Mouse (Mus musculus): ENCODE results near the gene Ttc7. TPM values are rescaled to one million over a fixed set of nuclear protein-coding genes. Genes with fewer than 3 reads are reported as not detected.

Gene Ttc7
- polyA plus RNA-seq, 1 experiment, result 15.8 TPM

DNA sequence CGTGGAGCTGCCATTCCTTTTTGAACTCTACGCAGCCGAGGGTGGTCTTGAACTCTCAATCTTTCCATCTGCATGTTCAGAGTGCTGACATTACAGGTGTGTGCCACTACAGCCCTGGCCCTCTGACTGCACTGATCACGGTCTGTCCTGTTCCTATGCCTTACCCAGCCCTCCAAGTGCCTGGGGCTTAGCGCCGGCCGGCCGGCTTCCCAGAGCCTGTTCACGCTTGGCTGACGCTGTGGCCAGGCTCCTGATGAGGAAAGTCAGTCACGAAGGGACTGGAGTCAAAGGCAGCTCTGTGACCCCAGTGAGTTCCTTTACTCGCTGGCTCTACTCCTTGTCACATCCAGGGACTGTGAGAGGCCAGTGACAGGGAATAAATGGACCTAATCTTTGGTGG, 29.7 kb downstream of the Ttc7 start:
- Histone ChIP-seq H3K4me1 (ENCODE audit: control insufficient read depth, insufficient read depth, low read length) (no peaks in the 10 kb centered on the region), H3K4me3 (ENCODE audit: insufficient read depth, low read length) (no peak overlapping the region), H3K27ac (ENCODE audit: insufficient read depth, low read length) (no peak overlapping the region)
- TF ChIP-seq POLR2A (IDR thresholded peaks at IDR 0.05; ENCODE audit: low read depth, low read length) (no peak), CTCF (IDR thresholded peaks at IDR 0.05; ENCODE audit: borderline replicate concordance, insufficient read depth, low read length) (no peak)

DNA sequence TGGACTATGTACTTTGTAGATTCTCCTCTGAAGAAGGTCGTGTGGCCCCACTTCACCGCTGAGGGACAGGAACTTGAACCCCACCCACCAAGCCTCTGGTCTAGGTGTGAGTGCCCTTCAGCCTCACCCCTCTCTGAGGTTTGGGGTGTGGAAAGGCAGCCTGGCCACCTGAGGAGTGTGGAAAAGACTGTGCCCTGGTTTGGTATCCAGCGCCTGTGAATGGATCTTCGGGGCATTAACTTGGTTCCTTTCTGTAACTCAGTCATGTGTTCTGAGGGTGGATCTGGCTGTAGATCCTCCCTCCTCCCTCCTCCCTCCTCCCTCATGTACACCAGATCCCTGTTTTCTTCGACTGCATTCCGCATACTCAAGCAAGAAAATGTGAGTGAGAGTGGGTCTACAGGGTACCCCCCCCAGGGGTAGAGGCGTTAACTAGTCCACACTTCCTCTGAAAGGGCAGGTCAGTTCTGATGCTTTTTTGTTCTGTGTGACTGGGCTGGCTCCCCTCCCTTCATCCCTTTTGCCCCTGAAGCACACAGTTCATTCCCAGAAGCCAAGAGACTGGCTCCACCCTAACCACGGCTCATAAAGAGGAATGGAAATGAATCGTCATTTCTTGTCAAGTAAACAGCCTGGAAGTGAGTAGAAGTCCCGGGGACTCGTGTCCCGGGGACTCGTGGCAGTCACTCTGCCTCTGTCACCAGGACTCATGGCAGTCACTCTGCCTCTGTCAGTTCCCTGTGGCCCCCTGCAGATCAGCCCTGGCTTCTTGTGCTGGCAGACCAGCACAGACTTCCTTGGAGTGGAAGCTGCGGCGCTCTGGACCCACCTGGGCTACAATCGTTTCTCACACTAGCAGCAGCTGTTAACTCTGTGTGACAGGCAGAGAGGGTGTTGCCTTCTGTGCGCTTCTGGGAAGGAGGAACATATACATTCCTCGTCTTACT, 30.5 kb downstream of the Ttc7 start:
- Histone ChIP-seq H3K27ac (ENCODE audit: insufficient read depth, low read length) (peak overlapping the region; percentile 44), H3K4me1 (ENCODE audit: control insufficient read depth, insufficient read depth, low read length) (no peaks in the 10 kb centered on the region), H3K4me3 (ENCODE audit: insufficient read depth, low read length) (no peak overlapping the region)
- TF ChIP-seq POLR2A (IDR thresholded peaks at IDR 0.05; ENCODE audit: low read depth, low read length), result peak; percentile 5; the same call in 1 of the 2 replicates
- TF ChIP-seq CTCF (IDR thresholded peaks at IDR 0.05; ENCODE audit: borderline replicate concordance, insufficient read depth, low read length), result no peak

DNA sequence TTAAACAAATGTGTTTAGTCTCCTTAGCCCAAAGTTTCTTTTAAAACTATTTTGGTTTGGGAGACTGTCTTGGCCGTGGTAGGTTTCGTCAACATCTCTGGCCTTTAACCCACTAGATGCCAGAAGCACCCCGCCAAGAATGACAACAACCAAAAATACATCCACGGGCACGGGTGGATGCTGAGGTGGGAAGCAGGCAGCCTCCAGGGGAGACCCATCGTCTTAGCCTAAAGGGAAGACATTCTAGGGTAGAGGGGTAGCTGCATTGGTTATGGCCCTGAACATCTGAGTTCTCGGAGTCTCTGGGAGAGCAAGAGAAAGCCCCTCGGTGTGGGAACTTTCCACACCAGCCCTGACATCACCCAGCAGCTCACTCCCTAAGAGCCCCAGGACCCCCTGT, 31.4 kb downstream of the Ttc7 start:
- TF ChIP-seq POLR2A (IDR thresholded peaks at IDR 0.05; ENCODE audit: low read depth, low read length) (no peak), CTCF (IDR thresholded peaks at IDR 0.05; ENCODE audit: borderline replicate concordance, insufficient read depth, low read length) (no peak)
- Histone ChIP-seq H3K4me3 (ENCODE audit: insufficient read depth, low read length) (no peak overlapping the region), H3K4me1 (ENCODE audit: control insufficient read depth, insufficient read depth, low read length) (no peaks in the 10 kb centered on the region), H3K27ac (ENCODE audit: insufficient read depth, low read length) (peak overlapping the region; percentile 44)

- no peak overlapping the region for H3K4me3 ChIP-seq (ENCODE audit: insufficient read depth, low read length)
- TF ChIP-seq POLR2A (IDR thresholded peaks at IDR 0.05; ENCODE audit: low read depth, low read length) (peak; percentile 22; the same call in 1 of the 2 replicates), CTCF (IDR thresholded peaks at IDR 0.05; ENCODE audit: borderline replicate concordance, insufficient read depth, low read length) (no peak)
- H3K27ac ChIP-seq (ENCODE audit: insufficient read depth, low read length), result peak overlapping the region; percentile 44
- no peaks in the 10 kb centered on the region for H3K4me1 ChIP-seq (ENCODE audit: control insufficient read depth, insufficient read depth, low read length)
Observed at GRCm38 (mm10) chr17:87314530-87314946, 31.9 kb downstream of the Ttc7 start.

DNA sequence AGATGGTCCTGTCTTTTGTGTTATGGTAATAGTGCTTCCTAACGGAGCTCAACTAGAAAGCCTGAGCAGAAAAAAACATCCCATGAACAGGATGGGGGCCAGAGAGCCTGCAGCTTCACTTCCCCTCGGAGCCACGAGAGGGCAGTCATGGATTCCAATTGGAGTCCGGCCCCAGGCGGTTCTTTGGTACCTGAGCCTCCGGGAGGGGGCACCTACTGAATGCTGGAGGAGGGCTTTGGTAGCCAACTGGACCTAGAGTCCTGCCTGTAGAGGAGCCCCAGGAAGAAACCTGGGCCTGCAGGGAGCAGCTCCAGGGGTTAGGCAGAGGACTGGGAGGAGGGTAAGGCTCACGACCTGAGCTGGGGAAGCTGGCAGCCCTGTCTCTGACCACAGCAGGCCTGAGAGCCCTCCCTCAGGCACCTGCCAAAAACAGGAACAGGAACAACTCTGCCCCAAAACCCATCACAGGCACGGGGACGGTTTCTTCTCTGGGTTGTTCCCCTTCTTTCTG, 32.4 kb downstream of the Ttc7 start:
- H3K4me1 ChIP-seq (ENCODE audit: control insufficient read depth, insufficient read depth, low read length), result no peaks in the 10 kb centered on the region
- H3K4me3 ChIP-seq (ENCODE audit: insufficient read depth, low read length), result no peak overlapping the region
- peak overlapping the region; percentile 55 for H3K27ac ChIP-seq (ENCODE audit: insufficient read depth, low read length)
- no peak for TF ChIP-seq POLR2A (IDR thresholded peaks at IDR 0.05; ENCODE audit: low read depth, low read length)
- peak; percentile 80 for TF ChIP-seq CTCF (IDR thresholded peaks at IDR 0.05; ENCODE audit: borderline replicate concordance, insufficient read depth, low read length)

GRCm38 (mm10) chr17:87315891-87316763, 33.4 kb downstream of the Ttc7 start:
- no peaks in the 10 kb centered on the region for H3K4me1 ChIP-seq (ENCODE audit: control insufficient read depth, insufficient read depth, low read length)
- H3K4me3 ChIP-seq (ENCODE audit: insufficient read depth, low read length), result no peak overlapping the region
- H3K27ac ChIP-seq (ENCODE audit: insufficient read depth, low read length), result no peak overlapping the region
- no peak for TF ChIP-seq CTCF (IDR thresholded peaks at IDR 0.05; ENCODE audit: borderline replicate concordance, insufficient read depth, low read length)
- TF ChIP-seq POLR2A (IDR thresholded peaks at IDR 0.05; ENCODE audit: low read depth, low read length), result no peak

GRCm38 (mm10) chr17:87317271-87317670, 34.6 kb downstream of the Ttc7 start:
- TF ChIP-seq POLR2A (IDR thresholded peaks at IDR 0.05; ENCODE audit: low read depth, low read length) (no peak), CTCF (IDR thresholded peaks at IDR 0.05; ENCODE audit: borderline replicate concordance, insufficient read depth, low read length) (no peak)
- H3K4me3 ChIP-seq (ENCODE audit: insufficient read depth, low read length), result no peak overlapping the region
- H3K27ac ChIP-seq (ENCODE audit: insufficient read depth, low read length), result no peak overlapping the region
- H3K4me1 ChIP-seq (ENCODE audit: control insufficient read depth, insufficient read depth, low read length), result no peaks in the 10 kb centered on the region

DNA sequence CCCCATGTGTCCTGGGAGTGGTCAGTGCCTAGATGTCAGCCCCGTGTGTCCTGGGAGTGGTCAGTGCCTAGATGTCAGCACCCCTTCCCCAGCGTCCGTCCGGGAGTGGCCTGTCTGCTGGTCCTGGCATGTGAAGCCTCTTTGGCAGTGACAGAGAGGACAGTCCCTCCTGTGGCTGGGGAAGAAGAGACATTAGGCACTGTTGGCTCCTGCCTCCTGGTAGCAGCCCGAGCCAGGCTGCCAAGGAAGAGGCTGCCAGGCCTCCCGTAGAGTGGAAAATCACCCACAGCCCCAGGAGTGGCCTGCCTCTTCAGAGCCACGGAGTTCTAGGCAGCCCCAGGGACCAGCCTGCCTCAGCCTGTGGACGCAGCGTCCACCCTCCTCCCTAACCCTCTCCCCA, 35.3 kb downstream of the Ttc7 start:
- no peak for TF ChIP-seq POLR2A (IDR thresholded peaks at IDR 0.05; ENCODE audit: low read depth, low read length)
- TF ChIP-seq CTCF (IDR thresholded peaks at IDR 0.05; ENCODE audit: borderline replicate concordance, insufficient read depth, low read length), result no peak
- Histone ChIP-seq H3K27ac (ENCODE audit: insufficient read depth, low read length) (no peak overlapping the region), H3K4me1 (ENCODE audit: control insufficient read depth, insufficient read depth, low read length) (no peaks in the 10 kb centered on the region), H3K4me3 (ENCODE audit: insufficient read depth, low read length) (no peak overlapping the region)

GRCm38 (mm10) chr17:87321673-87322072, 39.0 kb downstream of the Ttc7 start:
- TF ChIP-seq CTCF (IDR thresholded peaks at IDR 0.05; ENCODE audit: borderline replicate concordance, insufficient read depth, low read length), result no peak
- TF ChIP-seq POLR2A (IDR thresholded peaks at IDR 0.05; ENCODE audit: low read depth, low read length), result no peak
- Histone ChIP-seq H3K4me1 (ENCODE audit: control insufficient read depth, insufficient read depth, low read length) (no peaks in the 10 kb centered on the region), H3K27ac (ENCODE audit: insufficient read depth, low read length) (no peak overlapping the region), H3K4me3 (ENCODE audit: insufficient read depth, low read length) (no peak overlapping the region)

All from embryonic fibroblast, embryonic 13.5 days (primary cell).